Mouse (Mus musculus) embryo, embryonic 9.5 days (tissue): ENCODE data around the gene Grb14.

Source experiments
- DNase-seq: peaks from one replicate; pipeline ENCODE4 v3.0.0-alpha.2; 2017; ENCODE audit errors: extremely low spot score

The Grb14 gene

GRCm38 (mm10) chr2:64974549-64974948, 50.2 kb downstream of the Grb14 start:
- no peak for DNase-seq

GRCm38 (mm10) chr2:64973819-64974441, 50.9 kb downstream of the Grb14 start:
- DNase-seq: no peak

- no peak for DNase-seq
Measured at GRCm38 (mm10) chr2:64973125-64973524, 51.7 kb downstream of the Grb14 start.

- no peak for DNase-seq
Measured at GRCm38 (mm10) chr2:64971828-64972227, 53.0 kb downstream of the Grb14 start.

GRCm38 (mm10) chr2:64970992-64971391, 53.8 kb downstream of the Grb14 start:
- DNase-seq: no peak

GRCm38 (mm10) chr2:64966893-64967444, 57.8 kb downstream of the Grb14 start:
- no peak for DNase-seq

- no peak for DNase-seq
Measured at GRCm38 (mm10) chr2:64966323-64966722, 58.5 kb downstream of the Grb14 start.

GRCm38 (mm10) chr2:64965227-64965864, 59.4 kb downstream of the Grb14 start:
- peak; percentile 45 for DNase-seq

- DNase-seq: no peak
Measured at GRCm38 (mm10) chr2:64962196-64962595, 62.6 kb downstream of the Grb14 start.

GRCm38 (mm10) chr2:64961381-64961780, 63.4 kb downstream of the Grb14 start:
- no peak for DNase-seq

GRCm38 (mm10) chr2:64959657-64960056, 65.1 kb downstream of the Grb14 start:
- no peak for DNase-seq

GRCm38 (mm10) chr2:64955441-64955840, 69.3 kb downstream of the Grb14 start:
- no peak for DNase-seq

GRCm38 (mm10) chr2:64949210-64949609, 75.6 kb downstream of the Grb14 start:
- no peak for DNase-seq

GRCm38 (mm10) chr2:64948418-64949169, 76.2 kb downstream of the Grb14 start:
- DNase-seq: peak; percentile 36

- DNase-seq: no peak
Measured at GRCm38 (mm10) chr2:64947484-64947883, 77.3 kb downstream of the Grb14 start.

- DNase-seq: no peak
Measured at GRCm38 (mm10) chr2:64920879-64921278, 103.9 kb downstream of the Grb14 start.

GRCm38 (mm10) chr2:64915448-64915847, 109.3 kb downstream of the Grb14 start:
- DNase-seq: peak; percentile 20

GRCm38 (mm10) chr2:64904877-64905276, 119.9 kb downstream of the Grb14 start:
- DNase-seq: no peak

GRCm38 (mm10) chr2:64897844-64898243, 126.9 kb downstream of the Grb14 start:
- no peak for DNase-seq

GRCm38 (mm10) chr2:64893233-64893632, 131.6 kb downstream of the Grb14 start:
- DNase-seq: peak; percentile 13

GRCm38 (mm10) chr2:64887098-64887757, 137.6 kb downstream of the Grb14 start:
- peak; percentile 4 for DNase-seq

- DNase-seq: no peak
Measured at GRCm38 (mm10) chr2:64885696-64886095, 139.1 kb downstream of the Grb14 start.
